Mouse (Mus musculus) neural tube, embryonic 11.5 days (tissue): ENCODE measurements at regions not wholly inside any gene's neighbourhood (a gene's known extent, or its start where the extent isn't known, plus 50 kb on each side); places are given as distances from the start of the nearest gene placed in this dataset.

Experiments
- ATAC-seq: fragments of 200-750 bp; cut with Nextera tagmentation; 2 replicates; pipeline ENCODE4 v1.8.0; 2017; ENCODE audit warnings: moderate number of reproducible peaks, mild to moderate bottlenecking, moderate TSS enrichment, moderate library complexity; ENCODE audit not compliant: insufficient read depth, low FRiP score, low TSS enrichment
- DNase-seq: peaks from one replicate; pipeline ENCODE4 v3.0.0-alpha.2; 2015; ENCODE audit warnings: low spot score
- H3K27ac ChIP-seq: fragments of 300-500 bp; sonication (generic); 2 replicates; pipeline ENCODE4 v1.5.1; 2014; ENCODE audit warnings: low read depth, mild to moderate bottlenecking, low read length
- H3K27me3 ChIP-seq: fragments of 300-500 bp; sonication (generic); 2 replicates; pipeline ENCODE4 v1.6.1; 2014; ENCODE audit warnings: mild to moderate bottlenecking, low read length, mixed read lengths; ENCODE audit not compliant: control insufficient read depth, insufficient read depth
- H3K36me3 ChIP-seq: fragments of 300-500 bp; sonication (generic); 2 replicates; pipeline ENCODE4 v1.6.1; 2014; ENCODE audit warnings: mild to moderate bottlenecking, low read length, moderate library complexity, mixed read lengths; ENCODE audit not compliant: control insufficient read depth, insufficient read depth
- H3K4me1 ChIP-seq: fragments of 300-500 bp; sonication (generic); 2 replicates; pipeline ENCODE4 v1.6.1; 2014; ENCODE audit warnings: low read length, mixed read lengths; ENCODE audit not compliant: control insufficient read depth, insufficient read depth
- H3K4me2 ChIP-seq: fragments of 300-500 bp; sonication (generic); 2 replicates; pipeline ENCODE4 v1.6.1; 2014; ENCODE audit warnings: low read depth, mild to moderate bottlenecking, moderate library complexity
- H3K4me3 ChIP-seq: fragments of 300-500 bp; sonication (generic); 2 replicates; pipeline ENCODE4 v1.5.1; 2014; ENCODE audit warnings: low read depth, low read length
- H3K9ac ChIP-seq: fragments of 300-500 bp; sonication (generic); 2 replicates; pipeline ENCODE4 v1.6.1; 2014; ENCODE audit warnings: mild to moderate bottlenecking, low read length
- H3K9me3 ChIP-seq: fragments of 300-500 bp; sonication (generic); 2 replicates; pipeline ENCODE4 v1.6.1; 2016; ENCODE audit warnings: low read length; ENCODE audit not compliant: control insufficient read depth
- WGBS: fragments of 180-500 bp; shearing (Covaris S2); extraction: QIAGEN DNeasy Blood & Tissue Kit; methylation state at CpG from one replicate; pipeline ENCODE4 v1.1.7; 2014; 5-methylcytosine and 5-hydroxymethylcytosine counted together

DNA sequence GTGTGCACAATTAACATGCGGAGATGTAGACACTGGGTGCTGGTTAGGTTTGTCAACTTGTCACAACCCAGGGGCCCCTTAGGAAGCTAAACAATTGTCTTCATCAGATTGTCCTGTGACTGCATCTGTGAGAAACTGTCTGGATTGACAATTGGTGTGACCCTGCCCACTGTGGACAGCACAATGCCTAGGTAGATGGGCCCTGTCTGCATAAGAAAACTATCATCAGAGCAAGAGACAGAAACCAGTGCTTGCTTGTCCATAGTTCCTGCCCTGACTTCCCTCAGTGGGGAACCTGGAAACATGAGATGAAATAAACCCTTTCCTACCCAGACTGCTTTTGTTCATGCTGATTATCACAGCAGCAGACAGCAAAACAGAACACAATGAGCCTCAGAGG is 63.5 kb upstream of the Tyw5 start:
- Histone ChIP-seq H3K4me1 (no peaks in the 10 kb centered on the region), H3K9me3 (no peaks in the 10 kb centered on the region), H3K36me3 (no peaks in the 10 kb centered on the region), H3K27ac (no peak overlapping the region), H3K4me2 (no peak overlapping the region), H3K27me3 (no peaks in the 10 kb centered on the region), H3K9ac (no peak overlapping the region), H3K4me3 (no peak overlapping the region)
- 92% methylated on average over 1 of the region's 1 CpGs for WGBS
- DNase-seq (no peak), ATAC-seq (no peak)

DNA sequence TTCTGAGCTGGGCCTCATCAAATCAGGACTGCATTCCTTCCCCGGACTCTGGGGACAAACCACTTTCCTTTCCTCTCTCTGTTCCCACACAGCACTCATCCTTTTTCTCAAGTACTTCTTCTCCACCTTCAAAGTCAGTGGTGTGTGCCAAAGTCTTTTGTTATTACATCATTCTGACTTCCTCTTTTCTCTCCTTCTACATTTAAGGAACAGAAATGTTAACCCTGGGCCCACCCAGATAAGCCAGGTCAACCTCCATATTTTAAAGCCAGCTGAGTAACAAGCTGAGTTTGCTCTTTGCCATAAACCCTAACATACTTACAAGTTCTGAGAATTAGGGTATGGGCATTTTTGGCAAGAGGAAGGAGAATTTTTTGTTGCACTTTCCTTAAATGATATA is 65.3 kb upstream of the Tyw5 start:
- WGBS = 78% methylated on average over 1 of the region's 1 CpGs
- Histone ChIP-seq H3K27ac (no peak overlapping the region), H3K4me1 (no peaks in the 10 kb centered on the region), H3K4me2 (no peak overlapping the region), H3K4me3 (no peak overlapping the region), H3K27me3 (no peaks in the 10 kb centered on the region), H3K36me3 (no peaks in the 10 kb centered on the region), H3K9ac (no peak overlapping the region), H3K9me3 (no peaks in the 10 kb centered on the region)
- ATAC-seq = no peak
- no peak for DNase-seq

DNA sequence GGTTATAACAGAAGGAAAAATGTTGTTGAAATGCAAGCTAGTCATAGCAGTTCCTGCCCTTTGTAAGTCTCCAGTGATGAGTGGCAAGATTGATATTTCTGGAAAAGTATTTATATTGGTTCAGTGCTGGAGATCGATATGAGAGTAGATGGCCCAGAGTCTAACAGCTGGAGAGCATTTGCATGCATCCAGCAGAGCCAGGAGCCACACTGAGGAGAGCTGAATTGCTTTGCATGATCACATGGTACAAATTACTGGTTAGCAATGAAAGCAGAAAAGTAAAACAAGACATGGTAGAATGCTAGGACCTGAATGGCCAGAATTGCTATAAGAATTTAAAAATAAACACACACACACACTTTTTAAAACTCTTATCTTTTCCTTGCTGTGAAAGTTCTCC is 70.8 kb upstream of the Tyw5 start:
- H3K36me3 ChIP-seq = no peaks in the 10 kb centered on the region
- H3K27me3 ChIP-seq = no peaks in the 10 kb centered on the region
- H3K27ac ChIP-seq = no peak overlapping the region
- H3K4me1 ChIP-seq = no peaks in the 10 kb centered on the region
- H3K9ac ChIP-seq = no peak overlapping the region
- DNase-seq = no peak
- H3K9me3 ChIP-seq = no peaks in the 10 kb centered on the region
- WGBS = 56% methylated on average over 1 of the region's 1 CpGs
- ATAC-seq = no peak
- H3K4me3 ChIP-seq = no peak overlapping the region
- H3K4me2 ChIP-seq = no peak overlapping the region

DNA sequence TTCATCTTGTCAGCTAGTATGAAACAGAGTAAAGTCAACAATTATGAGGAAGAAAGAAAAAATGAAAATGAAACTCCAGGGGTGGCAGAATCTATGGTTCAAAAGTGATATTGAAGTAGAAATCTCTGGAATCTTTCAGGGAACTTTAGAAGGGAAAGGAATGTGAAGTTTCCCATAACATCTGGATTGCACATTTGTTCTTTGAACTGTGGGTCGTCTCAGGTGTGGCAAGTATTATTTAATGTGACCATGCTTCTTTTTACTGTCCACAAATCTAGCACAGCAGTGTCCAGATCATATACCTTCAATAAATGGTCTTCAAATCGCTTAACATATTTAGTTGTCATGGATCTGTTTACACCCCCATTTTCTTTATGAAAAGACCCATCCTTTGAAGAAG is 71.2 kb upstream of the Tyw5 start:
- no peaks in the 10 kb centered on the region for H3K9me3 ChIP-seq
- DNase-seq (no peak), ATAC-seq (no peak)
- no peak overlapping the region for H3K4me3 ChIP-seq
- 49% methylated on average over 2 of the region's 2 CpGs for WGBS
- no peak overlapping the region for H3K4me2 ChIP-seq
- H3K27ac ChIP-seq = no peak overlapping the region
- no peaks in the 10 kb centered on the region for H3K36me3 ChIP-seq
- no peak overlapping the region for H3K9ac ChIP-seq
- H3K4me1 ChIP-seq = no peaks in the 10 kb centered on the region
- no peaks in the 10 kb centered on the region for H3K27me3 ChIP-seq

DNA sequence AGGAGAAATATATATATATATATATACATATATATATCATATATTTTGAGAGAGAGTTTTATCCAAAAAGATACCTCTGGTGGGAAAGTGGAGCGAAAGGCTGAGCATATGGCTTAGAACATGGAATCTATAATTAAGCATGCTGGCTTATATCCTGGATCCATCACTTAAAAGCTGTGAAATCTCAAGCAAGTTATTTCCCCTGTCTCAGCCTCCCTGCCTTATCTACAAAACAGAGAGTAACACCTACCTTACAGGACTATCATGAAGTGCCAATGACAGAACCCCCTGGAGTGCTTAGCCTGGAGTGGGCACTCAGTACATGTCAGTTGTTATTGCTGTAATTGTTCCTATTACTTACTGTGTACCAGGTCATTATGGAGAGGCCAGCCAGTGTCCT is 71.9 kb upstream of the Tyw5 start:
- DNase-seq = no peak
- Histone ChIP-seq H3K36me3 (no peaks in the 10 kb centered on the region), H3K9me3 (no peaks in the 10 kb centered on the region), H3K9ac (no peak overlapping the region), H3K27ac (no peak overlapping the region), H3K4me2 (no peak overlapping the region), H3K4me1 (no peaks in the 10 kb centered on the region), H3K4me3 (no peak overlapping the region), H3K27me3 (no peaks in the 10 kb centered on the region)
- 96% methylated on average over 1 of the region's 1 CpGs for WGBS
- no peak for ATAC-seq

DNA sequence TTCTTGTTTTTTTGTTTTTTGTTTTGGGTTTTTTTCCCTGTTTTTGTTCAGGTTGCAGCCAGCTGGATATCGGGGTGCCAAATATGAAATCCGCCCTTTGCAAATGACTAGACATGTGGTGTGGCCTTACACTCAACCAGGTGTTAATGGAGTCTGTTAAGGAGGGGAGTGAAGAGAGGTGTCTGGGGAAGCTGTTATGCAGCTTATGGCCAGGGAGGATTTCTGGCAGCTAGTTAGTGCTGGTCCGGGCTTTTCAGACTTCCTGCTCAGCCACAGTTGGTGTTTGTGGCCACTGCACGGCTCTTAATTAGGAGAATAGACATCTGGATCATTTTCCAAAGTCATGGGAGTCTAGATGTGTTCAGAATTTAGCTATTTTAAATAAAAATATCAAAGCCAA is 72.7 kb upstream of the Tyw5 start:
- ATAC-seq (no peak), DNase-seq (no peak)
- Histone ChIP-seq H3K4me3 (no peak overlapping the region), H3K9me3 (no peaks in the 10 kb centered on the region), H3K27me3 (no peaks in the 10 kb centered on the region), H3K27ac (no peak overlapping the region), H3K9ac (no peak overlapping the region), H3K36me3 (no peaks in the 10 kb centered on the region), H3K4me1 (no peaks in the 10 kb centered on the region), H3K4me2 (no peak overlapping the region)
- WGBS = 63% methylated on average over 4 of the region's 4 CpGs

DNA sequence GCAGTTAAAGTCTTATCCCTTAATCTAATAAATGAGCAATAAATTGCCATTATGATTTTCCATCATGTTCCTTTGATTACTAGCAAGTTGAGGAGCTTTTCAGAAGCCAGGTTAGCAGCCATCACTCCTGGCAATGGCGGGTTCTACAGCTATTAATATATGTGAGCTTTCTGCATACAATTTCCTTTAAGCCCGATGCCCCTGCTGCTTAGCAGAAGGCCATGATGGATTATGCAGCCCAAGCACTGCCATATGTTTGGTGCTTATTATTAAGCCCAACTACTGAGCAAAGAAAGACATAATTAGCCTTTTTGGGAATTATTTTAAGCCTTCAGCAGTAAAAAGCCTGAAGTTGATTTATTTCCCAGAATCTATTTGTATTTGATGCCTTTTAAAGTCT is 82.3 kb upstream of the Tyw5 start:
- no peaks in the 10 kb centered on the region for H3K27me3 ChIP-seq
- 64% methylated on average over 2 of the region's 2 CpGs for whole genome bisulfite sequencing
- no peaks in the 10 kb centered on the region for H3K36me3 ChIP-seq
- H3K4me3 ChIP-seq = no peak overlapping the region
- H3K9ac ChIP-seq = no peak overlapping the region
- ATAC-seq = no peak
- no peaks in the 10 kb centered on the region for H3K9me3 ChIP-seq
- DNase-seq = no peak
- no peak overlapping the region for H3K27ac ChIP-seq
- no peaks in the 10 kb centered on the region for H3K4me1 ChIP-seq
- no peak overlapping the region for H3K4me2 ChIP-seq

DNA sequence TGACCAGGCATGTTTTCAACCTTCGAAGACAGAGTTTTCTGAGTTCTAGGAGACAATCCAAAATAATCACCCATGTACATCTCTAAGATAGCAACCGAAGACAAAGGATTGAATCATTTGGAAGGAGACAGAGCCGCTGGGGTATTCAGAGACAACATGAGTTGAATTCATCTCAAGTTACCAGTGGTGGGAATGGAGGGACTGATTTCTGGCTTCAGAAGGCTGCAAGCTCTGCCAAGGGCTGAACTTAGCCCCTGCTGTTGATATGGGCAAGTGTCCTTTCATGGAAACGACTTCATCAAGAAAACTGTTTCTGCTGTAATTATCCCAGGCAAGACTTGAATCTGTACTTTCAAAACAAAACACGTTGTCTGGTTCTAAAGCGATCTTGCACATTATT is 82.7 kb upstream of the Tyw5 start:
- no peak overlapping the region for H3K27ac ChIP-seq

DNA sequence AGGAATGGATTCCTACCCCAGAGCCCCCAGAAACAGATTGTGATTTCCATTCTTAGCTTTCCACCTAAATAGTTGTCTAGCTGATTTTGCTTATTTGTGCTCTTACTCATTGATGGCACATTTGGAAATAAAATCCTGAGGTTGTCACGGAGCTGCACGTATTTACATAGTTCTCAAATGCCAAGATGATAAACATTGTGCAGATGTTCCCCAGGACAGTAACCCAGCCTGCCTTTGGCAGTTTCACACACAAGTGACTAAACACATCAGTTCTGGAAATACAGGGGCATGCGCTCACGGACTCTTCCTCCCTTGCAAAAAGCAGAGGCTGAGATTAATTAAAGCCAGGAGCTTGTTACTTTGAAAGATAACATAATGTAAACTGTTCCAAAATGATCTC is 83.1 kb upstream of the Tyw5 start:
- H3K36me3 ChIP-seq = no peaks in the 10 kb centered on the region
- H3K4me3 ChIP-seq = no peak overlapping the region
- 70% methylated on average over 4 of the region's 4 CpGs for WGBS
- H3K27me3 ChIP-seq = no peaks in the 10 kb centered on the region
- H3K4me1 ChIP-seq = no peaks in the 10 kb centered on the region
- no peak overlapping the region for H3K9ac ChIP-seq
- no peak overlapping the region for H3K4me2 ChIP-seq
- H3K27ac ChIP-seq = no peak overlapping the region
- ATAC-seq (no peak), DNase-seq (no peak)
- H3K9me3 ChIP-seq = no peaks in the 10 kb centered on the region

More for the DNA sequence above, 82.7 kb upstream of the Tyw5 start:
- no peaks in the 10 kb centered on the region for H3K9me3 ChIP-seq
- H3K9ac ChIP-seq = no peak overlapping the region
- DNase-seq (no peak), ATAC-seq (no peak)
- no peaks in the 10 kb centered on the region for H3K36me3 ChIP-seq
- H3K4me3 ChIP-seq = no peak overlapping the region
- H3K4me2 ChIP-seq = no peak overlapping the region
- H3K4me1 ChIP-seq = no peaks in the 10 kb centered on the region
- no peaks in the 10 kb centered on the region for H3K27me3 ChIP-seq
- 73% methylated on average over 6 of the region's 6 CpGs for WGBS
